ENCODE assay signal across 17 mouse cellular contexts in genomic region chr5:136372276-136372675, GRCm38 (mm10).
"Had no signal": no experiment of that assay in that cellular context is flagged by ENCODE, and none has a peak within 500 bp of the region (broad histone marks: within the 10 kb centered on the region; RNA-seq: fewer than 3 reads in every experiment).

No protein-coding gene starts in this region.

- H3K27ac ChIP-seq: limb, embryonic 15.5 days; liver, embryonic 13.5 days; lung, embryonic 15.5 days; macrophage; midbrain, embryonic 12.5 days; stomach, embryonic 15.5 days had no signal

- H3K4me1 ChIP-seq: liver, embryonic 13.5 days; lung, embryonic 15.5 days; stomach, embryonic 15.5 days had no signal

- H3K4me3 ChIP-seq: limb, embryonic 15.5 days; liver, embryonic 13.5 days; lung, embryonic 15.5 days; megakaryocyte, embryonic 14.5 days; midbrain, embryonic 12.5 days; stomach, embryonic 15.5 days had no signal

- DNase-seq: kidney, adult 8-10 months; kidney, postnatal 25 days; layer of hippocampus, adult 9-11 months; layer of hippocampus, postnatal 36 days; liver, embryonic 13.5 days; liver, postnatal 0 days; lung, postnatal 14 days; retina, postnatal 1 day; right cerebral cortex, postnatal 14 days; thymus, adult 2 months; thymus, postnatal 25 days had no signal
